16 mouse cellular contexts compared by ENCODE assay signal in genomic region chr3:137625054-137625453, GRCm38 (mm10). TPM values are rescaled to one million over a fixed set of nuclear protein-coding genes. Genes with fewer than 3 reads are reported as not detected.
DNase-seq lines count a peak whose midpoint lies in the region; ATAC-seq and TF ChIP-seq lines count a peak whose summit lies in the region.
"Had no signal": no experiment of that assay in that cellular context is flagged by ENCODE, and none has a peak within 500 bp of the region (broad histone marks: within the 10 kb centered on the region; RNA-seq: fewer than 3 reads in every experiment).

No protein-coding gene starts in this region.

- 0 out of 2 replicates have a peak, but pooled peaks cover 2% of the 10 kb centered on the region for H3K4me1 ChIP-seq in kidney, adult 2 months (ENCODE audit: control insufficient read depth, insufficient read depth, low read length)
- 0 out of 2 replicates have a peak, but pooled peaks cover 3% of the 10 kb centered on the region for H3K4me1 ChIP-seq in kidney, embryonic 14.5 days (ENCODE audit: control insufficient read depth, insufficient read depth, low read length)
- peaks cover 15% of the 10 kb centered on the region for H3K4me1 ChIP-seq in embryonic facial prominence, embryonic 14.5 days (ENCODE audit: control insufficient read depth, insufficient read depth, low read length)

- TF ChIP-seq POLR2A in kidney, adult 2 months (IDR thresholded peaks at IDR 0.05; ENCODE audit: low read depth, low read length), result no peak

- H3K27ac ChIP-seq in kidney, adult 2 months (ENCODE audit: insufficient read depth, low read depth, low read length), result no peak overlapping the region
- H3K27ac ChIP-seq in kidney, embryonic 14.5 days (ENCODE audit: low read depth, low read length), result no peak overlapping the region
- H3K27ac ChIP-seq in embryonic facial prominence, embryonic 14.5 days (replicated peaks; ENCODE audit: low read depth, low read length), result no peak overlapping the region
- H3K27ac ChIP-seq: hindbrain, embryonic 13.5 days; midbrain, embryonic 15.5 days had no signal

- H3K9me3 ChIP-seq in kidney, embryonic 14.5 days (ENCODE audit: control insufficient read depth, low read length), result no peaks in the 10 kb centered on the region
- peaks cover 6% of the 10 kb centered on the region; the same call in 1 of the 2 replicates for H3K9me3 ChIP-seq in embryonic facial prominence, embryonic 14.5 days (ENCODE audit: control insufficient read depth, low read length)
- H3K9me3 ChIP-seq: hindbrain, embryonic 13.5 days; midbrain, embryonic 15.5 days had no signal

- no peaks in the 10 kb centered on the region for H3K27me3 ChIP-seq in kidney, adult 2 months (replicated peaks; ENCODE audit: control insufficient read depth, insufficient read depth, low read length)
- H3K27me3 ChIP-seq in kidney, embryonic 14.5 days (ENCODE audit: control insufficient read depth, insufficient read depth, low read length), result no peaks in the 10 kb centered on the region
- no peaks in the 10 kb centered on the region for H3K27me3 ChIP-seq in embryonic facial prominence, embryonic 14.5 days (replicated peaks; ENCODE audit: control insufficient read depth, insufficient read depth, low read length)

- 36% methylated on average over 5 of the region's 5 CpGs for WGBS in kidney, adult 2 months
- 72% methylated on average over 5 of the region's 5 CpGs for WGBS in kidney, embryonic 14.5 days
- 72% methylated on average over 5 of the region's 5 CpGs for WGBS in embryonic facial prominence, embryonic 14.5 days

- H3K4me2 ChIP-seq in kidney, embryonic 14.5 days (replicated peaks; ENCODE audit: low read depth, low read length), result no peak overlapping the region
- peak overlapping the region; percentile 90 for H3K4me2 ChIP-seq in embryonic facial prominence, embryonic 14.5 days (ENCODE audit: low read depth, low read length)

- DNase-seq in cerebellum, postnatal 25 days, result peak; percentile 18 to 63
- no peak for DNase-seq in cerebellum, postnatal 4 days (ENCODE audit: low spot score in 2 of 2)
- DNase-seq in kidney, adult 2 months, result peak; percentile 68
- DNase-seq in embryonic facial prominence, embryonic 14.5 days (ENCODE audit: low spot score), result no peak
- peak; percentile 44 to 75 for DNase-seq in kidney, postnatal 36 days
- DNase-seq in embryo, embryonic 10.5 days (ENCODE audit: low spot score), result no peak
- DNase-seq in lung, postnatal 4 days, result no peak
- DNase-seq: thymus, postnatal 14 days had no signal

- no peak overlapping the region for H3K9ac ChIP-seq in kidney, embryonic 14.5 days (ENCODE audit: low read depth, low read length)
- 0 out of 2 replicates have a peak overlapping the region, but pooled peaks have one; percentile 8 for H3K9ac ChIP-seq in embryonic facial prominence, embryonic 14.5 days (ENCODE audit: low read depth, low read length)
- H3K9ac ChIP-seq: hindbrain, embryonic 13.5 days; midbrain, embryonic 15.5 days had no signal

- no peaks in the 10 kb centered on the region; the same call in 1 of the 2 replicates for H3K36me3 ChIP-seq in kidney, adult 2 months (ENCODE audit: control insufficient read depth, insufficient read depth, low read length)
- no peaks in the 10 kb centered on the region for H3K36me3 ChIP-seq in kidney, embryonic 14.5 days (ENCODE audit: control insufficient read depth, insufficient read depth, low read length)
- peaks cover 17% of the 10 kb centered on the region; the same call in 1 of the 2 replicates for H3K36me3 ChIP-seq in embryonic facial prominence, embryonic 14.5 days (ENCODE audit: control insufficient read depth, insufficient read depth, low read length)
- H3K36me3 ChIP-seq: hindbrain, embryonic 13.5 days; midbrain, embryonic 15.5 days had no signal

- no peak for ATAC-seq in kidney, embryonic 14.5 days (ENCODE audit: low FRiP score, low TSS enrichment)
- ATAC-seq in embryonic facial prominence, embryonic 14.5 days (ENCODE audit: low read depth), result no peak
- ATAC-seq: lung, postnatal 0 days; midbrain, embryonic 15.5 days had no signal

- H3K4me3 ChIP-seq in kidney, adult 2 months (ENCODE audit: insufficient read depth, low read depth, low read length), result no peak overlapping the region
- no peak overlapping the region for H3K4me3 ChIP-seq in kidney, embryonic 14.5 days (ENCODE audit: low read length)
- H3K4me3 ChIP-seq in embryonic facial prominence, embryonic 14.5 days (ENCODE audit: low read depth, low read length), result peak overlapping the region; percentile 62
- H3K4me3 ChIP-seq: erythroblast, embryonic 14.5 days had no signal

- no peak for TF ChIP-seq CTCF in kidney, adult 2 months (conservative IDR thresholded peaks at IDR 0.05; ENCODE audit: insufficient read depth, insufficient read length, low read depth, low read length)

RNA-seq across cellular contexts. Expression of gene Ddit4l, which starts 3.6 kb away (rescaled TPM):
- polyA plus RNA-seq in kidney, adult 2 months (2012; rRNA removed), result 7.0 and 12.0 TPM in 2 replicates
- 10.0 and 13.5 TPM in 2 replicates for polyA plus RNA-seq in kidney, embryonic 14.5 days (2014; fragmentation: Nextera tagmentation; extraction: Ambion mirVana)
- polyA plus RNA-seq in embryonic facial prominence, embryonic 14.5 days (2014; fragmentation: Nextera tagmentation; extraction: Ambion mirVana), result 31.3 and 32.4 TPM in 2 replicates
- polyA plus RNA-seq: erythroblast, embryonic 14.5 days had no signal

RNA-seq across cellular contexts. Expression of gene Gm21962, which starts 46.3 kb away (rescaled TPM):
- polyA plus RNA-seq in kidney, adult 2 months (2012; rRNA removed), result not detected in 2 replicates
- polyA plus RNA-seq in kidney, embryonic 14.5 days (2014; fragmentation: Nextera tagmentation; extraction: Ambion mirVana), result not detected in 2 replicates
- polyA plus RNA-seq in embryonic facial prominence, embryonic 14.5 days (2014; fragmentation: Nextera tagmentation; extraction: Ambion mirVana), result not detected in 2 replicates
- polyA plus RNA-seq: C2C12; erythroblast, embryonic 14.5 days; hindbrain, embryonic 13.5 days; liver, adult 2 months; lung, postnatal 0 days; midbrain, embryonic 15.5 days; spleen, adult 2 months had no signal

Comparison
In these comparisons a context has a peak if more than half of its experiments do, and no peak if none do; other contexts are left out.
1. DNase-seq: peak in cerebellum, postnatal 25 days (2 of 2), kidney, adult 2 months (single experiment) and kidney, postnatal 36 days (2 of 2); none in cerebellum, postnatal 4 days (0 of 2), embryonic facial prominence, embryonic 14.5 days (single experiment), embryo, embryonic 10.5 days (single experiment) and lung, postnatal 4 days (0 of 2).